Mouse (Mus musculus) heart, postnatal 10 days (tissue): ENCODE measurements around the gene Acot4. TPM values are rescaled to one million over a fixed set of nuclear protein-coding genes. Genes with fewer than 3 reads are reported as not detected.
"Not testable (repeated sequence)": the region's sequence is repeated elsewhere in the genome, so short reads cannot be mapped to it uniquely, and the experiment has no call there.

Experiments used
- DNase-seq, 2 experiments: peaks; one replicate each; pipeline ENCODE4 v3.0.0; 2021
- intact Hi-C: fragments of 180-260 bp; cut with DNase I; formaldehyde crosslinking; loops from one replicate; pipeline ENCODE4 v1.15.1; 2025
- total RNA-seq, 2 experiments: library from RNA; stranded (reverse); gene quantifications; 2 replicates each; pipeline ENCODE4 v1.2.3; 2021

Gene Acot4
- total RNA-seq, 2 experiments from 2014 or later, result 1.6 to 2.0 TPM

DNA sequence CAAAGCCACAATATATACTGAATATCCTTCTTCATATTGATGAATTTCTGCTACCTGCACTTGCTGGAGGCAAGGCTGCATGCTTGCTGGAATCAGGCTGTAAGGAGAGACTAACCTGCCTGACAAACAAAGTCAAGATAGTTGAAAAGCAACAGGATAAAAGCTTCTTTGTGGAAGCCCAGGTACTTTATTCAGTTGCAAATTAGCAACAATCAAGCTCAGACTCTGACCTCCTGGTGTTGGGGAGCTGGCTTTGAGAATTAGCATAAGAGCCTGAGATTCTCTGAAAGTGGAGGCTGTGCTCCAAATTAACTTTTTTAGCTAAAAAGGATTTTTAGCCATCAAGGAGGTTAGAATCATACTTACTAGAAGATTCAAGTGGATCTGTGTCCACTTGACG lies 9.1 kb upstream of the Acot4 start:
- DNase-seq, intact Hi-C loops: not testable (repeated sequence)

DNA sequence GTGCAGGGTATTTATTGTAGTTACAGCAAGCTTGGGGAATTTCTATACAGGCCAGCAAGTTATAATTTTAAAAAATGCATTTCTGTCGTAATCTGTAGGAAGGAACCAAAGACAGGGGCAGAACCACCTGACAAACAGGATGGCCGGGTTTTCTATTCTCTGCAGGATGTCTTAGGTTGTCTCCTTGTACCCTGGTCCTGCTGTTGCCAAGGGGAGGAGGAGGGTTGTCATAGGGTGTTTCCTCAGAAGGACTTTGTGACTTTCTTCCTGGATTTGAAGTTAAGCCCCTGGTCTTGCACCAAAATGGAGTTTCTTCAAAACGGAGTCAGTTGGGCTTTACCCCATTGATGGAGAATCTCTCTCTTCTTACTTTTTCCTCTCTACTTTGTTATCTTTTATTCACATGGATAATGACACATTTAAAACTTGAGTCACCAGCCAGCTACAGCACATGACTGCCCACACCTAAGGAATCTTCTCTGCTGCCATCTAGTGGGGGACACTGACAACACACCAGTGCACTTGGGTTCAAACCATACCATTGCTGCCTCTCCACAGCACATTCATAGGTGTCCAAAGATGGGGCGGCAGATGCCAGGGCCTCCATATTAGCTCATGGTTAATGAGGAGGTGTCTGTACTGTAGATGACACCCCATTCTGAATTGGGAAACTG lies 7.4 kb upstream of the Acot4 start:
- intact Hi-C loops, result loop anchor here (1.0 to 10.0 kb wide), 3 partner anchors 44 to 316 kb away; partner anchors contain the start of gene Acot2
- DNase-seq, result peak; percentile 86 to 90

DNA sequence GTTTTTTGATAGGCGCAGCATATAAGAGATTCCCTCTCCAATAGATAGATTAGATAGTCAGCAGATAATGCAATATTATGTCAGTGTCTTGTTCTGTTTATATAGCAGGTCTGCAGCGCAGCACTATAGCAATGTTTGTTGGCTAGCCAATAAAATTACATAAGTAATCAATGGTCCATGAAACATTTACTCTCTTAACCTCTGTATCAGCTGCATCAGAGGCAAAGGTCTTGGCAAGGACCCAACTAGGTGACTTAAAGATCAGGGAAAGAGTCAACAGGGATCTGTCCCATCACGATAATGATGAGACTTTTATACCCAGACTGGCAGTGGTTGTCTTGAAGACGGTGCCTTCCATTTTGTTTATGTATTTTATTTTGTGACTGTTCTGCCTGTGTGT lies 5.3 kb upstream of the Acot4 start:
- DNase-seq, result no peak
- intact Hi-C loops, result loop anchor here (10.0 kb wide), 1 partner anchor 318 kb away; no protein-coding TSS in a partner anchor

DNA sequence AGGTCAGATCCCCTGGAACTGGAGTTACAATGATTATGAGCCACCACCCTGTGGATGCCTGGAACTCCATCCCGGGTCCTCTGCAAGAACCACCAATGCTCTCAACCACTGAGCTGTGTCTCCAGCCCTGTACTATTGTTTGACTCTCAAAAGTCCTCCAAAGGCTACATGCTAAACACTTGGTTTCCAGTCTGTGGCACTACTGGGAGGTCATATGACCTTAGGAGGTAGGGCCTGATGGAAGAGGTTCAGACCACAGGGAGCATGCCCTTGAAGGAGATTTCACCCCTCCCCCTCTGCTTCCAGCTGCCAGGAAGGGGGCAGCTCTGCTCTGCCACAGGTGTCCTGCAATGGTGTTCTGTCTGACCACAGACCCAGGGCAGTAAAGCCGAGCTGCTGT lies 4.9 kb upstream of the Acot4 start:
- not testable (repeated sequence) for DNase-seq
- intact Hi-C loops, result loop anchor here (10.0 kb wide), 1 partner anchor 319 kb away; no protein-coding TSS in a partner anchor

DNA sequence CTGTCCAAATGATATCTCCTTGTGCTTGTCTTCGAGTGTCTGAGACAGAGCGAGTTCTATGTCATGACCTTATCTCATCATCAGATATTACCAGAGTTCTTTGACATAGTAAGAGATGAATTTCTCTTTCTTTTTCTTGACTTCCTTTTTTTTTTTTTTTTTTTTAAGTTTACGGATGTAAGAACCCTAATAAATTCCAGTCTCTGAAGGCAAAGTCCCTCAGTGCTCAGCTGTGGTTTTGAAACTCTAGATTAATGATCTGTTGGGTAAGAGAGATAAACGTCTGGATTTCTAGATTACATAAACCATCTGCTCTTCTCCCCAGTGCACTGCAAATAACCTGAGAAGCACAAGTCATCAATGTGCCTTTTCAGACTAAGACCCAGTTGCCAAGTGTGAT lies 4.1 kb upstream of the Acot4 start:
- intact Hi-C loops, result loop anchor here (10.0 kb wide), 1 partner anchor 319 kb away; no protein-coding TSS in a partner anchor
- no peak for DNase-seq

DNA sequence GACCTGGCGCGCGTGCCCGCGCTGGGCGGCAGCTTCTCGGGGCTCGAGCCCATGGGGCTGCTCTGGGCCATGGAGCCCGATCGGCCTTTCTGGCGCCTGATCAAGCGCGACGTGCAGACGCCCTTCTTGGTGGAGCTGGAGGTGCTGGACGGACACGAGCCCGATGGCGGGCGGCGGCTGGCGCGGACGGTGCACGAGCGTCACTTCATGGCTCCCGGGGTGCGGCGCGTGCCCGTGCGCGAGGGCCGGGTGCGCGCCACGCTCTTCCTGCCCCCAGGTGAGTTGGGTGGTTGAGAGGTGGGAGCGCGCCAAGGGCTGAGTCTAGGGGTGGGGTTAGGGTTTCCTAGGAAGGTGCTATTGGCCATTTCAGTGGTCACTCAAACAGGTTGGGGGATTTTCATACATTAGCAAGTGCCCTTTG lies 522 bp downstream of the Acot4 start, which contains the start of gene Gm49366:
Gene Gm49366, plus strand, starts transcription at position 245 of the 421 bp plus-strand sequence.
- intact Hi-C loops, result loop anchor here (10.0 kb wide), 1 partner anchor 324 kb away; no protein-coding TSS in a partner anchor
- DNase-seq, result peak; percentile 56 to 68

DNA sequence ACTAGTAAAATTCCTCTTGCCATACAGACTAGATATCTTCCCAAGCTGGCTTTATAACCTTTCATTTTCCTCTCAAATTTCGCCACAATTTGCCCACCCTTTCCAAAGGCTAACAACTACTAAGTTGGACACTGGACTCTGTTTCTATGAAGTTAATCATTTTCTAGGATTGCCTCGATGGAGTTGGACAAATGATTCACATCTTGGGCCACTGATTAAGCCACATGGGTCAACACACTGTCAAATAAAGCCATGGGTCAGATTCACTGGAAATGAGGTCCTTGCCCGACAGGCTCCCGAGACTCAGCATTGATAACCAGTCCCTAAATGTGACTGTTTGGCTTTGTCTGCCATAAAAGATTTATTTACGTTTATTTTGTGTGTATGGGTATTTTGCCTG lies 4.1 kb downstream of the Acot4 start:
- DNase-seq, result no peak
- intact Hi-C loops, result no loop called here

DNA sequence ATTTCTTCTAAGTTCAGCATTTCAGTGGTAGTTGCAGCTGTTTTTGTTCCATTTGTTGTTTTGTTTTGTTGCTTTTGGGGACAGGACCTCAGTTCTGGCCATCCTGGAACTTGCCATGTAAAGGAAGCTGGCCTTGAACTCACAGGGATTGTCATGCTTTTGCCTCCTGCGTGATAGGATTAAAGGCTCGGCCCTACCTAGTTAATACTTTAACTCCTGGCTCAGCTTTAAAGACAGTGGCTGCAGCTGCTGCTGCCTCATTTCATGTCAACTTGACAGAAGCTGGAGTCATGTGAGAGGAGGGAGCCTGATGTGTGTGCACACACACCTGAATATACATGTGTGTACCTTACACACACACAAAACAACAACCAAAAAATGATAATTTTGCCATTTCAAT lies 5.9 kb downstream of the Acot4 start:
- no peak for DNase-seq
- intact Hi-C loops, result no loop called here

DNA sequence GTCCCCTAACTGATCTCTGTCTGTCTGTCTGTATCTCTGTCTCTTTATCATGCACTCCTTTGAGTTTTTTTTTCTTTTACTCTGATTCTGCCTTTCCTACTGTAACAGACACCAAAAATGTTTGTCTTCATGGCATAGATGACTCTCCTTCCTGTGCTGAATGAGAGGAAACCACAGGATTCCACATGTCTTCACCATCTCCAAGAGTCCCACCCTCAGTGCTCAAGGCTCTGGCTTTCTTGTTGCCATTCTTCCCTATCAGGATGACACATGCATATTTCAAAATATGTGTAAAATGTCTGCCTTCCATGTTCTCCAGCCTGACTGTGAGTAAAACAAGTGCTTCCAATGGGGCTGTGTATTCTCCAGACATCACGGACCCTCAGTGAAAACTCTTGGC lies 8.7 kb downstream of the Acot4 start:
- intact Hi-C loops, result no loop called here
- DNase-seq, result no peak

DNA sequence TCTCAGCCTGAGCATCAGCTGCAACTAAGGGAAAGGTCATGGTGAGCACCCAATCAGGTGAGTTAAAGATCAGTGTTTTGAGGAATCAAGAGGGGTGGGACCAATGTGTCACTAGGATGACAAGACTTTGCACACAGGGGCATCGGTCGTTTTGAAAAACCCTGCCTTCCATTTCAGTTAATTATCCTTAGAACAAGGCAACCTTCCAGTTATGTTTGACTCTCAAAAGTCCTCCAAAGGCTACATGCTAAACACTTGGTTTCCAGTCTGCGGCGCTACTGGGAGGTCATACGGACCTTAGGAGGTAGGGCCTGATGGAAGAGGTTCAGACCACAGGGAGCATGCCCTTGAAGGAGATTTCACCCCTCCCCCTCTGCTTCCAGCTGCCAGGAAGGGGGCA lies 12.6 kb downstream of the Acot4 start:
- DNase-seq, intact Hi-C loops: not testable (repeated sequence)

DNA sequence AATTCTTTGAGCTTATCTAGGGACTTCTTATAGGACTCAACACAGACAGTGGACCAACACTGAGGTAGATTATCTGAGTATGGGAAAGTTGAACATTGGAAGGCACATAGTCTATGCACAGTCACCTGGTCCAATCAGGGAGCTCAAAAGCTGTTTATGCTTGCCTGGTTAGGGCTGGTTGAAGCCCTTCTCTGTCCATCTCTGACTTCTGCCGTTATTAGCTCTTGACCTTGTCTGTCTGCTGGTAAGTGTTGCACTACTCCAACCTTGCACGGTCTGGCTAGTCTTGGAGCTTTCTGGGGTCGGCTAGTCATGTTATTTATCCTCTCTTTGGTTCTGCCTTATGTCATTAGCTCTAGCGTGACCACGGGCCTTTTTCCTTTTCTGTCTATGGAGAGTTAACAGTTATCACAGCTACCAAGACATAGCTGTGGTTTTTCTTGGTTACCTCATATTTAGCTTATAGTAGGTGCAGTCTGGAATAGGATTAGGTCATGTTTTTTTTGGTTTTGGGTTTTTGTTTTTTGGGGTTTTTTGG lies 13.8 kb downstream of the Acot4 start, which contains the start of gene Acot3:
Gene Acot3, plus strand, starts transcription at position 208 of the 538 bp plus-strand sequence.
- intact Hi-C loops, result no loop called here
- DNase-seq, result no peak

DNA sequence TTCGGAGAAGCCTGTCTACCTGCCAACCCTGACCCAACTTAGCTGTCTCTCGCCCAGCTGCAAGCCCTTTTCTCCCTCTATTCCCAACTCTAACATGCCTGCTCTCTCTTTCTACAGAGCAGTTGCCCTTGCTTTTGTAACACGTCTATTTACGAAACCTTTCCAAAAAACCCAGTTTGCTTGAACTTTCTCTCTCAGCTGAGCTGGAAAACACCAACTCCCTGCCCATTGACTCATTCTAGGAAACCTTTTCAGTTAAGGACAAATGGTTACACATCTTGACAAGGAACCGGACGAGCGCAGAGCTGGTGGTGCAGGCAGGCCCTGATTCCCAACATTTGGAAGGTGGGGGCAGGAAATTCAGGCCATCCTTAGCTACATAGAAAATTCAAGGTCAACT lies 14.4 kb downstream of the Acot4 start:
- intact Hi-C loops, result no loop called here
- no peak for DNase-seq

DNA sequence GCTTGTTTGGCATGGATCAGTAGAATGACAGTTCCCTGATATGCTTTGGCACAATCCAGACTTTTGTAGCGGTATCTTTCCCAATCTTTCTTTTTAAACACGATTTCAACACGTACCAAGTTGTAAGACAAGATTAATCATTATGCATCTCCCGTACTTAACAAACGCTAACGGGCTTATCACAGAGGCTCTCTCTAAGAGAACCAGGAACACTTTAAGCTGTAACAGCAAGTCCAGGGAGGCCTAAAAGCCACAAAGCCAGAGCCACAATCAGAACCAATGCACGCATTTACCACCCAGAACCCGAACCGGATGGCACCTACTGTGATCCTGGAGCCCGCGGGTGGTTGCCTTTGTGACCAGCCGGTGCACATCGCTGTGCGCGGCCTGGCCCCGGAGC lies 15.0 kb downstream of the Acot4 start:
- DNase-seq, result peak; percentile 16 to 30

DNA sequence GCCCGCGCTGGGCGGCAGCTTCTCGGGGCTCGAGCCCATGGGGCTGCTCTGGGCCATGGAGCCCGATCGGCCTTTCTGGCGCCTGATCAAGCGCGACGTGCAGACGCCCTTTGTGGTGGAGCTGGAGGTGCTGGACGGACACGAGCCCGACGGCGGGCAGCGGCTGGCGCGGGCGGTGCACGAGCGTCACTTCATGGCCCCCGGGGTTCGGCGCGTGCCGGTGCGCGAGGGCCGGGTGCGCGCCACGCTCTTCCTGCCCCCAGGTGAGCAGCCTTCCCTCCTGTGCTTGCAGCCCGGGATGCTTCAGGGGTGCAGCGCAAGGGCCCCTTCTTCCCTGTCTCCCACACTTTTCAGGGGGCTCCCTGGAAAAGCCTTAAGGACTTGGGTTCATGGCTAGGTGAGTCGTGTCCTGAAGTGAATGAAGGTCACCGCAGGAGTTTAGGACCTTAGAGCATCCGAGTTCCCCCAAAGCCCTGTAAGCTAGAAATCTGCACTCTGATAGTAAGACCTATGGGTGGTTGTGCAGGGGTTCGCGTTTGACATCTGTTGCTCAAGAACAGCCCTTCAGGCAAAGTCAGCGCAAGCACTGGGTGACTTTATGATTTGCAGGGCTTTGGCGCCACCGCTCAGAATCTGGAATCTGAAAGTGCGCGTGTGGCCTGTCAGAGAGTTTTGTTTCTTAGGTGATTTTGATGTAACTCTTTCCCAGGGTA lies 15.7 kb downstream of the Acot4 start:
- intact Hi-C loops, result loop anchor here (2.0 kb wide), 1 partner anchor 83 kb away; no protein-coding TSS in a partner anchor

More for the DNA sequence above, 15.0 kb downstream of the Acot4 start:
- intact Hi-C loops, result no loop called here

DNA sequence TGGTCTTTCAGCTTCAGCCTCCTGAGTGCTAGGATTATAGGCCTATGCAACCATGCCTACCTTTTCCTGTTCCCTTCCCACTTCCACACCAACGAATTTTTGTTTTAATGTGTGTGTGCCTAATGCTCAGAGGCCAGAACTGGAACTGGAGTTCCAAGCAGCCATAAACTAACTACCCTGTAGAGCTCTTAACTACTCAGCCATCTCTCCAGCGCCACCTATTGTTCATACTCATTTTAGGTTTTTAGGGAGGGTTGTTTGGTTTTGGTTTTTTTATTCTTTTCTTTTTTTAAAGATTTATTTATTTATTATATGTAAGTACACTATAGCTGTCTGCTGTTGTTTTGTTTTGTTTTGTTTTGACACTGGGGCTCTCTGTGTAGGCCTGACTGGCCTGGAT lies 22.8 kb downstream of the Acot4 start:
- DNase-seq, result peak; percentile 6 to 57
- intact Hi-C loops, result loop anchor here (2.0 to 5.0 kb wide), 2 partner anchors 88 to 349 kb away; no protein-coding TSS in a partner anchor

More for the DNA sequence above, 15.7 kb downstream of the Acot4 start:
- peak; percentile 50 to 53 for DNase-seq

DNA sequence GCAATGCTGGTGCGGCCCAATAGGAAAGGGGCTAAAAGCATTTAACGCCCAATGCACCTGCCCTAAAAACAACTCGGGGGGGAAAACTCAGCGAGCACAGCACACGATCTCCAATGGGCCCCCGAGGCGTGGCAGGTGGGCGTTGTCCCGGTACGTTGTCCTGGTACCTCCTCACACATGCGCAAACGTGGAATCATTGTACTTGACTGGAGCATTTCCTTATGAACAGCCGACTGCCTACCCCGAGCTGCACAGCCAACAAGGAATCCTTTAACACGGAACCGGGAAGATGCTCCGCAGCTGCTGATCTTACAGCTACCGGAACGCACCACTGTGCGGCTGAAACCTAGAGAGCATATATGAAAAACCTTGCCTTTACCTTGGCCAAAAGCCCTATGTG lies 24.2 kb downstream of the Acot4 start:
- no peak for DNase-seq
- intact Hi-C loops, result loop anchor here (5.0 kb wide), 1 partner anchor 350 kb away; no protein-coding TSS in a partner anchor

DNA sequence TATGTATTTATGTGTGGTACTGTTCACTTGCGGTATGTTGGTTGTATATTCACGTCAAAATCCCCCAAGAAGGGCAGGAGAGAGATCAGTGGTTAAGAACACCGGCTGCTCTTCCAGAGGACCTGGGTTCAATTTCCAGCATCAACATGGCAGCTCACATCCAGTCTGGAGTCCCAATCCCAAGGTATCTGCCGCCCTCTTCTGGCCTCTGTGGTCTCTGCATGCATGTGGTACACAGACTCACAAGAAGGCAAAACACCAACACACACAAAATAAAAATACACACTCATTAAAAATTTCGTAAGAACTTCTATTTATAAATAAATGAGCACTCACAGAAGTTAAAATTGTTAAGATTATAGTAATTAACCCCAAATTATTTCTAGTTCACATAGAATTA lies 25.0 kb downstream of the Acot4 start:
- DNase-seq, result peak in 1 of 2 experiments; percentile 28
- intact Hi-C loops, result loop anchor here (5.0 kb wide), 1 partner anchor 351 kb away; no protein-coding TSS in a partner anchor

DNA sequence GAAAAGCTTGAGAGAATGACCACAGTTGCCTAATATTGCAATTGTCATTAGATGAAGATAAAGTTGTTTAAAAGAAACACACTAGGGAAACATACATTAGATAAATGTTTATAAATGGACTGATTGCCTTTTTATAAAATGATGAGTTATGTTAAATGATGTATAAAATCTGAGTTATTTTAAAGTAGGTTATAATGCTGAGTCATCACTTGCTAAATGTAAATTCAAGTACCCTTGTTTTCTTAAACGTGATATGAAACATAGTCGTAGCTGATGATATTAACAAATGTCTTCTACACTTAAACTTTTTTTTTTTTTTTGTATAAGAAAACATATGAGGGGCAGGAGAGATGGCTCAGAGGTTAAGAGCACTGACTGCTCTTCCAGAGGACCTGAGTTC lies 25.7 kb downstream of the Acot4 start:
- intact Hi-C loops, result loop anchor here (5.0 kb wide), 1 partner anchor 352 kb away; no protein-coding TSS in a partner anchor
- no peak for DNase-seq

DNA sequence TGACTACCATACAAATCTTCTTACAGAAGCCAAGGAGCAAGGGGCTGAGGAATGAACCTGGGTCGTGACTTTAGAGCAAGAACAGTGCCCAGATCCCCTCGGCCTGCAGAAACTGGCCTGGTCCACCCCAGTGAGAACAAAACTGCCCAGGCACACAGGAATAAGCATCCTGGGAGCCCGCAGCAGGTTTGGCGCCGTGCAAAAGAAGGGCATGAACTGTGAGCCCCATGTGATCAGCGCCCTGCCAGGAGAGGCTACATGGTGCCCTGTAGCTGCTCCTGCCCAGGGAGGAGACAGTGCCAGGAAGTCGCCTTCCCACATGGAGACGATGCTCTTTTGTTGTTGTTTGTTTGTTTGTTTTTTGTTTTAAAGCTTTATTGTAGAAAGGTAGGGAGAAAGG lies 26.4 kb downstream of the Acot4 start:
- DNase-seq, result peak in 1 of 2 experiments; percentile 11
- intact Hi-C loops, result loop anchor here (5.0 kb wide), 1 partner anchor 352 kb away; no protein-coding TSS in a partner anchor

DNA sequence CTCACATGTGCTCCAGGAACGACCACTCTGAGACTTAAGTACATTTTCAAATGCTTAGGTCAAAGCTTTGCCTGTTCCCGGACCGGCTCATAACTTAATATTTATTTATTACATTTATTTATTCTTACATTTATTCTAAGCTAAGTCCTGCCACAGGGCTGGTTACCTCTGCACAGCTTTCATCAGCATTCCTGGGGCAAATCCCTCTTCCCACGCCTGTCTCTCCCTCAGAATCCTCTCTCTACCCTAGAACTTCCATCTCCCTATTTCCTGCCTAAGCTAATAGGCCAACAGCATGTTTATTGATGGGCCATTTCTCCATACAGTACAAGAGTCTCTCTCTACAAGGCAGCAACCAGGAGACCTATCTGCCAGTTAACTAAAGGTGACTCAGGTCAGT lies 29.6 kb downstream of the Acot4 start:
- intact Hi-C loops, result no loop called here
- DNase-seq, result no peak

DNA sequence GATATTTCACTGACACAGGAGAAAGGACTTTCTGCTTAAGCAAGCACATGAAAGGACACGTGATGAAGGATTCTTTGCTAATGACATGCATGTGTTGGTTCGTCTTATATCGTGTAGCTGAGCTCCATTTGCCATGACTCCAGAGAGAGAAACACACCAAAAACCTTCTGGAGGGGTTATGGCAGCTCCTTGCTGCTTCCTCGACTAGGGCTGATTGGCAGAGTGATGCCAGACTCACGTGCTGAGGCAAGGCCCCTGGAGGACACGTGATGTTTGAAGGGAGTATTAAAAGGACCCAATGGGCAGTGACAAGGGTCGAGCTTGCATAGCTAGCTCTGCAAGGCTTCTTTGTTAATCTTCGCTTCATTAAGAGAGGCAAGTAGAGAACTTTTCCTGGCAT lies 30.1 kb downstream of the Acot4 start:
- no peak for DNase-seq
- intact Hi-C loops, result no loop called here
